Comparison of ENCODE assay signal across 19 mouse cellular contexts in the genomic region with DNA sequence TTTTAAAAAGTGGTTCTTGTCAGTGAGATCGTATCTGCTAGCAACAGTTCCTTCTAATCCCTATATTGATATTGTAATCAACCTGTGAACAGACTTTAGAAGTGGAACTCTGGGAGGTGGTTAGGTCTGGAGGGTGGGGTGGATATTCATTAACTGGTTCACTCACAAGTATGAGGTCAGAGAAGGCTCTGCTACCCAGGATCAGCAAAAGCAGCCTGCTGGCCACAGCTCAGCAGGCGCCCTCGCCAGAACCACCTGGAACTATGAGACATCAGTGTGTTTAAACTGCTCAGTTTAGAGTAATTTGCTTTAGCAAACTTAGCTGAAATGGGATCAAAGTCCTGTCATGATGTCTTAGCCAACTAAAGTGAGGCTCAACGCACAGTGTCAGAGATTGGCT. TPM values are rescaled to one million over a fixed set of nuclear protein-coding genes. Genes with fewer than 3 reads are reported as not detected.
DNase-seq lines count a peak whose midpoint lies in the region; ATAC-seq and TF ChIP-seq lines count a peak whose summit lies in the region.
"Had no signal": no experiment of that assay in that cellular context is flagged by ENCODE, and none has a peak within 500 bp of the region (broad histone marks: within the 10 kb centered on the region; RNA-seq: fewer than 3 reads in every experiment).

No protein-coding gene starts in this region.

- H3K9me3 ChIP-seq in kidney, embryonic 14.5 days (ENCODE audit: control insufficient read depth, low read length) = no peaks in the 10 kb centered on the region
- H3K9me3 ChIP-seq in stomach, embryonic 15.5 days = no peaks in the 10 kb centered on the region
- H3K9me3 ChIP-seq: embryonic facial prominence, embryonic 12.5 days; G1E; heart, embryonic 12.5 days; hindbrain, embryonic 12.5 days; limb, embryonic 13.5 days; midbrain, embryonic 13.5 days had no signal

- POLR2A ChIA-PET in Patski (lab: Charles Lee) = no interaction called here

- no peaks in the 10 kb centered on the region for H3K36me3 ChIP-seq in kidney, embryonic 14.5 days (ENCODE audit: control insufficient read depth, insufficient read depth, low read length)
- no peaks in the 10 kb centered on the region for H3K36me3 ChIP-seq in stomach, embryonic 15.5 days
- H3K36me3 ChIP-seq: embryonic facial prominence, embryonic 12.5 days; G1E; heart, embryonic 12.5 days; hindbrain, embryonic 12.5 days; limb, embryonic 13.5 days; midbrain, embryonic 13.5 days had no signal

- no peak; the same call in 1 of the 2 replicates for ATAC-seq in kidney, embryonic 14.5 days (ENCODE audit: low FRiP score, low TSS enrichment)
- ATAC-seq in Patski = peak; percentile 60
- peak; percentile 77; the same call in 1 of the 2 replicates for ATAC-seq in stomach, embryonic 15.5 days (ENCODE audit: insufficient read depth, low FRiP score, low read depth)
- ATAC-seq: midbrain, embryonic 13.5 days had no signal

- no peak overlapping the region for H3K27ac ChIP-seq in kidney, embryonic 14.5 days (ENCODE audit: low read depth, low read length)
- no peak overlapping the region for H3K27ac ChIP-seq in stomach, embryonic 15.5 days
- H3K27ac ChIP-seq in layer of hippocampus, adult 2 months = no peak overlapping the region
- H3K27ac ChIP-seq: embryonic facial prominence, embryonic 12.5 days; hindbrain, embryonic 12.5 days; limb, embryonic 13.5 days; midbrain, embryonic 13.5 days had no signal

- WGBS in kidney, embryonic 14.5 days = 64% methylated on average over 4 of the region's 4 CpGs
- WGBS in stomach, embryonic 15.5 days = 37% methylated on average over 4 of the region's 4 CpGs

- in situ Hi-C loops in Patski (cut with MboI; ENCODE audit: low pct_unique_long_range_greater_than_20kb) = loop anchor here (5.0 kb wide), 1 partner anchor 57 kb away; no protein-coding TSS in a partner anchor

- no peak overlapping the region for H3K4me2 ChIP-seq in kidney, embryonic 14.5 days (replicated peaks; ENCODE audit: low read depth, low read length)
- no peak overlapping the region for H3K4me2 ChIP-seq in stomach, embryonic 15.5 days
- H3K4me2 ChIP-seq: embryonic facial prominence, embryonic 12.5 days; heart, embryonic 12.5 days; hindbrain, embryonic 12.5 days; limb, embryonic 13.5 days; midbrain, embryonic 13.5 days had no signal

- no peak overlapping the region for H3K9ac ChIP-seq in kidney, embryonic 14.5 days (ENCODE audit: low read depth, low read length)
- no peak overlapping the region for H3K9ac ChIP-seq in stomach, embryonic 15.5 days
- H3K9ac ChIP-seq: embryonic facial prominence, embryonic 12.5 days; heart, embryonic 12.5 days; hindbrain, embryonic 12.5 days; limb, embryonic 13.5 days; midbrain, embryonic 13.5 days had no signal

- DNase-seq in kidney, adult 11 months = peak; percentile 66
- DNase-seq in Patski (ENCODE audit: low read depth, low spot score) = no peak
- peak; percentile 72 for DNase-seq in kidney, adult 9 months
- DNase-seq in layer of hippocampus, adult 2 months (ENCODE audit: low spot score in 2 of 2) = no peak
- DNase-seq in thymus, postnatal 0 days (ENCODE audit: low spot score) = no peak
- DNase-seq: adrenal gland, postnatal 36 days; cerebellum, postnatal 25 days; lung, postnatal 14 days; right cerebral cortex, postnatal 4 days; thymus, postnatal 4 days had no signal

- H3K4me1 ChIP-seq in kidney, embryonic 14.5 days (ENCODE audit: control insufficient read depth, insufficient read depth, low read length) = peaks cover 15% of the 10 kb centered on the region
- 0 out of 2 replicates have a peak, but pooled peaks cover 3% of the 10 kb centered on the region for H3K4me1 ChIP-seq in stomach, embryonic 15.5 days

- no peaks in the 10 kb centered on the region for H3K27me3 ChIP-seq in kidney, embryonic 14.5 days (ENCODE audit: control insufficient read depth, insufficient read depth, low read length)
- H3K27me3 ChIP-seq in Patski = no peaks in the 10 kb centered on the region
- H3K27me3 ChIP-seq in stomach, embryonic 15.5 days (replicated peaks) = no peaks in the 10 kb centered on the region
- H3K27me3 ChIP-seq: limb, embryonic 13.5 days; midbrain, embryonic 13.5 days had no signal

- CTCF ChIA-PET in Patski (lab: Charles Lee) = interaction anchor here (0.7 to 3.7 kb wide), 5 partner anchors 9 to 71 kb away, joined by 3 to 19 read pairs (median 3); no protein-coding TSS in a partner anchor

- TF ChIP-seq CTCF in Patski (IDR thresholded peaks at IDR 0.05) = no peak
- no peak for TF ChIP-seq CTCF in layer of hippocampus, adult 2 months (conservative IDR thresholded peaks at IDR 0.05)

- no peak overlapping the region for H3K4me3 ChIP-seq in kidney, embryonic 14.5 days (ENCODE audit: low read length)
- no peak overlapping the region for H3K4me3 ChIP-seq in stomach, embryonic 15.5 days (replicated peaks)
- no peak overlapping the region for H3K4me3 ChIP-seq in layer of hippocampus, adult 2 months
- H3K4me3 ChIP-seq: embryonic facial prominence, embryonic 12.5 days; heart, embryonic 12.5 days; hindbrain, embryonic 12.5 days; limb, embryonic 13.5 days; midbrain, embryonic 13.5 days had no signal

RNA-seq across cellular contexts. Expression of gene Rfx8, which starts 25.6 kb away (rescaled TPM):
- polyA plus RNA-seq in kidney, embryonic 14.5 days (2014; fragmentation: Nextera tagmentation; extraction: Ambion mirVana) = 0.18 TPM in 1 of 2 replicates, not detected in the other
- polyA plus RNA-seq in Patski (2021) = not detected
- 0.08 and 0.22 TPM in 2 replicates for polyA plus RNA-seq in stomach, embryonic 15.5 days (2015; fragmentation: Nextera tagmentation; extraction: Ambion mirVana)
- total RNA-seq in layer of hippocampus, adult 2 months (2021) = under 1 TPM; 0.22 to 0.51 TPM
- polyA plus RNA-seq in thymus, postnatal 0 days (2015; fragmentation: Nextera tagmentation; extraction: Ambion mirVana) = 0.12 and 0.31 TPM in 2 replicates
- polyA plus RNA-seq: G1E had no signal

RNA-seq across cellular contexts. Expression of gene Creg2, which starts 43.9 kb away (rescaled TPM):
- 0.04 TPM in 1 of 2 replicates, not detected in the other for polyA plus RNA-seq in kidney, embryonic 14.5 days (2014; fragmentation: Nextera tagmentation; extraction: Ambion mirVana)
- not detected for polyA plus RNA-seq in Patski (2021)
- polyA plus RNA-seq in stomach, embryonic 15.5 days (2015; fragmentation: Nextera tagmentation; extraction: Ambion mirVana) = 0.19 and 0.45 TPM in 2 replicates
- total RNA-seq in layer of hippocampus, adult 2 months (2021) = 10 to 100 TPM; 99.7 to 100.0 TPM
- 0.21 and 0.34 TPM in 2 replicates for polyA plus RNA-seq in thymus, postnatal 0 days (2015; fragmentation: Nextera tagmentation; extraction: Ambion mirVana)
- polyA plus RNA-seq: C2C12, G1E had no signal

Comparison
In these comparisons a context has a peak if more than half of its experiments do, and no peak if none do; other contexts are left out.
1. DNase-seq: peak in kidney, adult 11 months (single experiment) and kidney, adult 9 months (single experiment); none in Patski (single experiment), layer of hippocampus, adult 2 months (0 of 2) and thymus, postnatal 0 days (single experiment).